Mouse (Mus musculus) lung, postnatal 10 days (tissue): ENCODE data around the gene Stk16.
"Not testable (repeated sequence)": the region's sequence is repeated elsewhere in the genome, so short reads cannot be mapped to it uniquely, and the experiment has no call there.

ENCODE experiments used
- DNase-seq: peaks from one replicate; pipeline ENCODE4 v3.0.0; 2021

Stk16 gene

GRCm38 (mm10) chr1:75213096-75213495 is 2.5 kb downstream of the Stk16 start:
- no peak for DNase-seq

GRCm38 (mm10) chr1:75214442-75214841 is 3.8 kb downstream of the Stk16 start:
- DNase-seq: no peak

GRCm38 (mm10) chr1:75214886-75215285 is 4.2 kb downstream of the Stk16 start:
- DNase-seq: peak; percentile 31

DNA sequence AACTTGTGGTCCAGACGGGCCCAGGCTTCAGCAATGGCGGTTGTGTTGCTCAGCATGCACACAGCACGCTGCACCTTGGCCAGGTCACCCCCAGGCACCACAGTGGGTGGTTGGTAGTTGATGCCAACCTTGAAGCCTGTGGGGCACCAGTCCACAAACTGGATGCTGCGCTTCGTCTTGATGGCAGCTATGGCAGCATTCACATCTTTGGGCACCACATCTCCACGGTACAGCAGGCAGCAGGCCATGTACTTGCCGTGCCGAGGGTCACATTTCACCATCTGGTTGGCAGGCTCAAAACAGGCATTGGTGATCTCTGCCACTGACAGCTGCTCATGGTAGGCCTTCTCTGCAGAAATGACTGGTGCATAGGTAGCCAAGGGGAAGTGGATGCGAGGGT is 5.1 kb downstream of the Stk16 start:
- no peak for DNase-seq

GRCm38 (mm10) chr1:75216797-75217585 is 6.4 kb downstream of the Stk16 start:
- no peak for DNase-seq

- no peak for DNase-seq
Observed at GRCm38 (mm10) chr1:75217893-75218226, 7.2 kb downstream of the Stk16 start.

- peak; percentile 50 for DNase-seq
Observed at GRCm38 (mm10) chr1:75218227-75219001, 7.8 kb downstream of the Stk16 start.

GRCm38 (mm10) chr1:75219078-75219477 is 8.4 kb downstream of the Stk16 start:
- DNase-seq: peak; percentile 91

DNA sequence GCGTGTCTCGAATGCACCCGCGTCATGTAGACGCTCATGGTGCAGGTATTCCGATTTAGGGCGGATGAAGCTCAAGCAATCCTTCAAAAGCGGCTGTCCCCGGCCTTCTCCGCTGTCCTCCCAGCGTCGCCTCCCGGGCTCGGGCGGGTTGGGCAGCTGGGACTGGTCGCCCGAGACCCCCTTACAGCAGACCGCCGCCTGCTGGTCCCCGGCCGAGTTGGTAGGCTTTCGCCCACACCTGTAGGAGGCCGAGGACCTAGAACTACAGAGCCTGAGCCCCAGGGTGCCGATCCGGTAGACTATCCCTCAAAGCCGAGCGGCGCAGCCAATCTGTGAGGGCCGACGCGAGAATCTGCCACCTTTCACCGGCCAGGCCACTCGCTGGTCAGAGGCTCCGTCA is 8.9 kb downstream of the Stk16 start, which contains the start of gene Tuba4a:
Gene Tuba4a (minus strand): TSS at position 335 of the 400 bp plus-strand sequence.
- no peak for DNase-seq

DNA sequence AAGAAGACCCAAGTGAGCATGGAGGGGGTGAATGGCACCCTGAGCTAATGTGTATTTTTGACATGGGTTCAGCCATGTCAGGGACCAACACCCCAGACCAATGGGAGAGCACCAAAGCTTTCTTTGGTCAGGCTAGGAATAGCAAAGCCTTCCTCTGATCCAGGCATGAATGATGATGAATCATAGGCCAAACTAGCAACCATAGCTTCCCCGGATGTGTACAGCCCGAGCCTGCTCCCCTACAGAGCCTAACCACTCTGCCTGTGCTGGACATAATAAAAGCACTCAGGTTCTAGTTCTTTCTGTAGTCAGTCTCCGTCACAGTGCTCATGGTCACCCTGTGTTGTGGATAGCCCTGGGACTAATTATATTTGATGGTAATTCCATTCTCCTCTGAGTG is 10.9 kb downstream of the Stk16 start:
- DNase-seq: no peak

DNA sequence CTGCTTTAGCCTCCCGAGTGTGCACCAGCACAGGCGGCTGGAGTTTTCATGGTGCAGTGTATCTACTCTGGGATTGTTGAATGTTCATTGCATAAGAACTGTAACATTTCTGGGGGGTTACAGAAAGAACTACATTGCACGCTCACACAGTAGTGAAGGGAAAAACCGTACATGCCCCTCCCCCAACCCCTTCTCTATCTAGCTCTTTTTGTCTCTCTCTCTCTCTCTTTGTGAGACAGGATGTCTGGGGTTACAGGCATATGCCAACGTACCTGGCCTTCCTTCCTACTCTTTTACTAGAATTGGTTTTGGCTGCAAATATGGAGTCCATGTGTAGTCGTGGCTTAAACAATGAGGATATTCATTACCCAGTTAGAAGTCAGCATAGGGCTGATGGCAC is 12.3 kb downstream of the Stk16 start:
- no peak for DNase-seq

DNA sequence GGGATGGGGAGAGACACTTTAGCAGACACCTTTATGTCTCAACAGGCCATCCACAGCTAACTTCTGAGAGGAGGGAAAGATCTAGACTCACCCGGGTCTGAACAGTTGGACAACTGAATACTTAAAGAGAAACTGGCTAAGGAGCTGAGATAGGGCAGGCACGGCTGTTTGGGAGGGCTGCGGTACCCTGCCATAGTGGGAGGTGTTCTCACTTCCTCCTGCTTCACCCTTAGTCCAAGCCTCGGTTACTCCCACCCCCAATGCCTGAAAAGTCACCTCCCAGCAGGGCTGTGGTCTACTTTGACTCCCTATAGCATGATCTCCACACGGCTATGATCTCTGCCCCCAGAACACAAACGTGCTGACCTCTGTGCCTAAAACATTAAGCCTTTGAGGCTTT is 12.9 kb downstream of the Stk16 start:
- DNase-seq: no peak

- DNase-seq: no peak
Observed at GRCm38 (mm10) chr1:75225473-75225872, 14.8 kb downstream of the Stk16 start.

DNA sequence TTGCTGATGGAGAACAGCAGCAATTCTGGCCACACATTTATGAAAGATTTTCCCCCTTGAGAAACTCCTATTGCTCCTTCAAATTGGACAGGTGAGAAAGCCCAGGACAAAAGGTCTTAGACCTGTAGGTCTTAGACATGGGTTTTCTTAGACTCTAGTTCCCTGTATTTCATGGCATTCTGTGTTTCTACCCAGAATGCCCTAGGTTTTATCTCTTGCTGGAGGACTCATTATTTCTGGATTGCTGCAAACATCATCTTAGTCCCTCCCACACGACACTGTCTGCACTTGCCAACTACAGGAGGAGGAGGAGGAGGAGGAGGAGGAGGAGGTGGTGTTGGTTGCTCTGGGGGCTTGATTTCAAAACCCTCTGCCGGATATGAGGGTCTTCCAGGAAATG is 15.5 kb downstream of the Stk16 start:
- DNase-seq: no peak

GRCm38 (mm10) chr1:75227653-75228052 is 17.0 kb downstream of the Stk16 start:
- DNase-seq: no peak

DNA sequence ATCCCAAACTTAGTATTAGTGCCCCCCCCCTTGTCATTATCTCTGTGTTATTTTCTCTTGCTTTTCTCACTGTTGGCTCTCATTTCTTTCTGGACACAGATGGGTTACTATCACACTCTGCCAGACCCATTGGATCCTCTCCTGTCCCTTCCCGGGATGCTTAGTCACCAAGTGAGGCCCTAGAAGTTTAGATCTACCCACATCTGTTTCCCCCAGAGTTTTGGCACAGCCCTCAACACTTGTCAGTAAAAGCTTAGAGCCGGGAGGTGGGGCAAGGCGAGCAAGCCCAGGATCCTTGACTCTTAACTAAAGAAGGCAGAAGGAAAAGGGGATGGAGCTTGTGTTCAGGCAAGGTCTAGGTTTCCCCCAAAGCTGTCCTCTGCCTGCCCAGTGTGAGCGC is 18.5 kb downstream of the Stk16 start:
- DNase-seq: no peak

DNA sequence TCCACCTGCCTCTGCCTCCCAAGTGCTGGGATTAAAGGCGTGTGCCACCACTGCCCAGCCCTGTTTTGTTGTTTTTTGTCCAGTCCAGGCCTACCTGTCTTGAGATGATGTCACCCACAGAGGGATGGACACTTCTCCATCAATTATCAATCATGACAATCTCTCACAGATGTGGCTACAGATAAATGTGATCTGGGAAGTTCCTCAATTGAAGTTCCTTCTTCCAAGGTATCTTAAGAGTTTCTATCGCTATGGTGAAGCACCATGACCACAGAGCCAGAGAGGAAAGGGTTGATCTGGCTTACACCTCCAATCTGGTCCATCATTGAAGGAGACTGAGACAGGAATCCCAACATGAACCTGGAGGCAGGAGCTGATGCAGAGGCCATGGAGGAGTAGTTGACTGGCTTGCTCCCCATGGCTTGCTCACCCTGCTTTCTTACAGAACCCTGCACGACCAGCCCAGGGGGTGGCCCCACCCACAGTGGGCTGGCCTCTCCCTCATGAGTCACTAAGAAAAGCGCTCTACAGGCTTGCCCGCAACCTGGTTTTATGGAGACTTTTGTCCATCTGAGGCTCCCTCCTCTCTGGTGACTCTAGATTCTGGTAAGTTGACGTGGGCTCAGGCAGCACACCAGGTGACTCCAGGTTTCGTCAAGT is 19.8 kb downstream of the Stk16 start:
- no peak for DNase-seq

DNA sequence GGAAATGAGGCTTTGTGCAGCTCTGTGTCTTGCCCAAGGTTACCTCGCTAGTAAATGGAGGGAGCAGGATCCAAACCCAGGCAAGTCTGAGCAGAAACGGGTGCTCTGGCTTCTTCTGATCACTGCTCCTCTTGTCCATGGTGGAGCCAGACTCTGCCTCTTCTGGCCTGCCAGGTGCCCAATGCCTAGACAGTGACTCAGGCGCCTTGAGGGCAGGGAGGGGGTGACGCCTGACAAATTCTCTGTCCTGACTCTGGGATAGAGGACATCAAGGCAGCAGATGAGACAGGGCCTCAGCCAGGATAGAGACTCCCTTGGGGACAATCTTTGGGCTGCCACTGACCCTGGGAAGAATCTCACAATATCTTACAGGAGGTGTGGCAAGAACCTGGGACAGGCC is 20.6 kb downstream of the Stk16 start:
- DNase-seq: no peak

GRCm38 (mm10) chr1:75231664-75232152 is 21.1 kb downstream of the Stk16 start, which contains the start of gene A630095N17Rik:
A630095N17Rik (minus strand) TSS chr1:75232102.
- DNase-seq: no peak

DNA sequence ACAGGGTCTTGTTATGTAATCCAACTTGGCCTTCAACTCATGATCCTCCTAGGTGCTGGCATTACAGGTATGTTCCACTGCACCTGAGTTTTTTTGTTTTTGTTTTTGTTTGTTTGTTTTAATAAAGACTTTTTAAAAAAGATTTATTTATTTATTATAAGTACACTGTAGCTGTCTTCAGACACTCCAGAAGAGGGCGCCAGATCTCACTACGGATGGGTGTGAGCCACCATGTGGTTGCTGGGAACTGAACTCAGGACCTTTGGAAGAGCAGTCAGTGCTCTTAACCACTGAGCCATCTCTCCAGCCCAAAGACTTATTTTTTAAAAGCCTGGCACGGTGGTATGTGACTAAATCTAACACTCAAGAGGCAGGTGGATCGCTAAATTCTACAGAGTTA is 21.9 kb downstream of the Stk16 start:
- not testable (repeated sequence) for DNase-seq

DNA sequence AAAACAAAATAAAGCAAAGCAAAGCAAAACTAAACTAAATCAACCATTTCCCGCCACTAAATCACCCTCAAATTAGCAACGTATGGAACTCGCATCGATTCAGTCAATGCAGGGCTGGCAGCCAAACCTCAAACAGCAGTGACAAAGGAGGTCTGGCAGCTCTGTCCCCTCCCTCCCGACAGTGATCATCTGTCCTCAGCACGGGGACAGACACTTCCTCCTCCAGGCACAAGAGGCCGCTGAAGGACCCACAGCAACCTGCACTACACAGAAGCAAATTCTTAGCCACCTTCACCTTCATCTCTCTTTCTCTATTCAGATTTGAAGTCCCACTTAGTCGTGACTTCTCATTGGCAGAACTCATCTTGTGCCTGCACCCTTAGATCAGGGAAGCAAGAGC is 24.0 kb downstream of the Stk16 start:
- DNase-seq: peak; percentile 79

DNA sequence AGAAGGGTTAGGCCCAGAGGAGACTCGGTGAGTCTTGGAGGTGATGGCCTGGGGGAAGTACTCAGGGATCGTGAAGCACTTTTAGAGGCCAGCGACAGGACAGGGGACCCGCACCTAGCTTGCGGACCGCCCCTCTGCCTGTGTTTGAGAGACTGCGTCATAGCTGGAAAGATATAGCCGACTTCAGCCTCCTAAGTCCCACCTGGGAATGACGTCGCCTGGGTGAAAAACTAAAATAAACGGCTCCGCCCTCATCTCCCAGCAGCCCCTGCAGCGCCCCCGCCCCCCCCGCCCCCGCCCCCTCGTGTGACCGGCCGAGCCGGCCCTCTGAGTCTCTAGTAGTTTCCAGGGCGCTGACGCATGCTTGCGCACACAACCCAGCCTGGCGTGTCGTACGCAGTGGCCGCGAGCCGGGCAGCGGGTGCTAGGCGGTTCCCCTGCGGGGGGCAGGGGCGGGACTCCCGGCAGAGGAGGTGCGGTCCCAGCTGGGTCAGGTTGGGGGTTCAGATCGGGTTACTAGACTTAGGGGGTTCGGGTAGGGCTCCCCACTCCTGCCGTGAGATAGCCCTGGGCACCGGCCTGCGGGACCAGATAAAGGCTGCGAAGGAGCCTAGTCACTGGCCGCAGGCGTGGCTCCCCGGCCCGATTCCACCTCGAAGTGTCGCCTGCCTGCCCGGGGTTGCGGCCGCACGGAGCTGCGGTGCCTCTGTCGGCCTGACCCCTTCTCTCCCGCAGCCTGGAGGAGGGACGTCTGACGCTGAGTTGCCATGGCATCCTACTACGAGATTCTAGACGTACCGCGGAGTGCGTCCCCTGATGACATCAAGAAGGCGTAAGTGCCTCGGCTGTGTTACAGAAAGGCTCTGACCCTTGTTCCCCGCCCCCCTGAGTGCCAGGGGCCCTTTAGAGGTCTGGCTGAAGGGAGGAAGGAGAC is 25.7 kb downstream of the Stk16 start, which contains the start of gene Dnajb2:
Gene Dnajb2 (plus strand): TSS at position 290 of the 934 bp plus-strand sequence.
- DNase-seq: peak; percentile 90
